Mouse (Mus musculus) kidney, postnatal 36 days (tissue): ENCODE data around the gene Olfr1024.

Source experiments
- DNase-seq, 2 experiments: peaks; one replicate each; pipeline ENCODE4 v3.0.0; 2021 to 2022; ENCODE audit warnings: mixed read lengths in 2 of 2

Gene Olfr1024

GRCm38 (mm10) chr2:85904952-85905351 lies at the start of gene Olfr1024:
Gene Olfr1024, minus strand, starts transcription at chr2:85905052.
- DNase-seq = no peak

GRCm38 (mm10) chr2:85950137-85950536 lies 45.3 kb upstream of the Olfr1024 start, which contains the start of gene Olfr1028:
Gene Olfr1028, plus strand, starts transcription at chr2:85950437.
- DNase-seq = no peak

GRCm38 (mm10) chr2:85921258-85921657 lies 16.4 kb upstream of the Olfr1024 start, which contains the start of gene Olfr1026:
Gene Olfr1026, plus strand, starts transcription at chr2:85921558.
- DNase-seq = no peak

GRCm38 (mm10) chr2:85914893-85915292 lies 10.0 kb upstream of the Olfr1024 start, which contains the start of gene Olfr1025-ps1:
Gene Olfr1025-ps1, plus strand, starts transcription at chr2:85915193.
- no peak for DNase-seq

GRCm38 (mm10) chr2:85913197-85913596 lies 8.3 kb upstream of the Olfr1024 start:
- DNase-seq = no peak

GRCm38 (mm10) chr2:85885340-85885739 lies 19.5 kb downstream of the Olfr1024 start, which contains the start of gene Olfr1023:
Gene Olfr1023, plus strand, starts transcription at chr2:85885640.
- no peak for DNase-seq

GRCm38 (mm10) chr2:85868294-85868693 lies 36.6 kb downstream of the Olfr1024 start, which contains the start of gene Olfr1022:
Gene Olfr1022, plus strand, starts transcription at chr2:85868594.
- DNase-seq = no peak
